Comparison of ENCODE assay signal across 7 mouse cellular contexts in the genomic region with DNA sequence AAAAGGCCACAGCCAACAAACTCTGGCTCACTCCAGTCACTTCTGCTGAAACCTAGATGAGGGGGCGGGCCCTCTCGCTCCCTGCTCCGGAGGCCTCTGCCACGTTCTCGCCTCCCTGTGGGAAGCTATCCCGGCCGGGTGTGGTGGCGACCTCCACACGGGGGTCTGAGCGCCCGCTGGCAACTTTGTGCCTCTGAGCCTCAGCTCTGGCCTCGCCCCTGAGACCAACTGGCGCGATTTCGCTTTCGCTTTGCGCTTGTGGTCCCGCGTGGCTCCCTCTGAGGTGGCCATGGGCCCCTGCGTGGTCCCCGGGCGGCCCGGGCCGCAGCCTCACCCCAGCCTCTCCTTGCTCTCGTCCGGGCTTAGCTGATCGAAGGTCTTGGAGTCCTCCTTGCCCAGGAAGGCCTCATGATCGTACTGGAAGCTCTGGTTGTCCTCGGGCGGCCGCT. TPM values are rescaled to one million over a fixed set of nuclear protein-coding genes. Genes with fewer than 3 reads are reported as not detected.
DNase-seq lines count a peak whose midpoint lies in the region; ATAC-seq and TF ChIP-seq lines count a peak whose summit lies in the region.

No protein-coding gene starts in this region.

- H3K9ac ChIP-seq in heart, embryonic 12.5 days: peak overlapping the region; percentile 94
- H3K9ac ChIP-seq in kidney, postnatal 0 days (ENCODE audit: low read depth, low read length): peak overlapping the region; percentile 88

- peaks cover 20% of the 10 kb centered on the region for H3K36me3 ChIP-seq in heart, embryonic 12.5 days
- H3K36me3 ChIP-seq in kidney, postnatal 0 days (ENCODE audit: insufficient read depth, low read length): 0 out of 2 replicates have a peak, but pooled peaks cover 5% of the 10 kb centered on the region
- no peaks in the 10 kb centered on the region for H3K36me3 ChIP-seq in macrophage (ENCODE audit: inconsistent target)

- peak; percentile 69 for DNase-seq in 3T3-L1 (ENCODE audit: low read depth, low spot score)
- DNase-seq in CD4-positive, CD25-positive, alpha-beta regulatory T cell, adult 2 months (ENCODE audit: low read depth, low spot score): peak; percentile 73
- DNase-seq in kidney, postnatal 0 days (ENCODE audit: low spot score): peak; percentile 75
- DNase-seq in spleen, postnatal 4 days (ENCODE audit: low spot score in 2 of 2): peak; percentile 18 to 74

- peak overlapping the region; percentile 94 for H3K27ac ChIP-seq in heart, embryonic 12.5 days (ENCODE audit: poor library complexity, severe bottlenecking)
- peak overlapping the region; percentile 94 for H3K27ac ChIP-seq in kidney, postnatal 0 days
- H3K27ac ChIP-seq in macrophage: no peak overlapping the region

- TF ChIP-seq CTCF in kidney, postnatal 0 days (IDR thresholded peaks at IDR 0.05; ENCODE audit: low read depth): no peak

- peak overlapping the region; percentile 87 for H3K4me2 ChIP-seq in heart, embryonic 12.5 days
- peak overlapping the region; percentile 65 for H3K4me2 ChIP-seq in kidney, postnatal 0 days (ENCODE audit: low read length)

- peak overlapping the region; percentile 86 for H3K4me3 ChIP-seq in heart, embryonic 12.5 days
- peak overlapping the region; percentile 73 for H3K4me3 ChIP-seq in kidney, postnatal 0 days (replicated peaks; ENCODE audit: low read depth, low read length)
- peak overlapping the region; percentile 23 for H3K4me3 ChIP-seq in macrophage (ENCODE audit: inconsistent target)

- no peaks in the 10 kb centered on the region; the same call in 1 of the 2 replicates for H3K27me3 ChIP-seq in heart, embryonic 12.5 days (replicated peaks)
- H3K27me3 ChIP-seq in kidney, postnatal 0 days (ENCODE audit: insufficient read depth, low read length): no peaks in the 10 kb centered on the region

- peak; percentile 53 for ATAC-seq in common myeloid progenitor, adult 5-6 weeks (replicated peaks; ENCODE audit: low read depth, poor library complexity, severe bottlenecking)
- peak; percentile 67 for ATAC-seq in heart, embryonic 12.5 days (ENCODE audit: insufficient number of reproducible peaks, low FRiP score)
- ATAC-seq in kidney, postnatal 0 days (replicated peaks; ENCODE audit: low FRiP score, low read depth): peak; percentile 56

- peaks cover 38% of the 10 kb centered on the region for H3K4me1 ChIP-seq in heart, embryonic 12.5 days (replicated peaks)
- peaks cover 25% of the 10 kb centered on the region for H3K4me1 ChIP-seq in kidney, postnatal 0 days (replicated peaks; ENCODE audit: insufficient read depth, low read length)

- WGBS in heart, embryonic 12.5 days: under 1% methylated on average over 31 of the region's 31 CpGs
- WGBS in kidney, postnatal 0 days: 0% methylated on average over 31 of the region's 31 CpGs
- WGBS in macrophage (ENCODE audit: missing documents): under 1% methylated on average over 30 of the region's 31 CpGs

- H3K79me2 ChIP-seq in macrophage (ENCODE audit: inconsistent target): no peaks in the 10 kb centered on the region

- H3K9me3 ChIP-seq in heart, embryonic 12.5 days (replicated peaks): no peaks in the 10 kb centered on the region
- H3K9me3 ChIP-seq in kidney, postnatal 0 days (replicated peaks; ENCODE audit: low read length): no peaks in the 10 kb centered on the region

RNA-seq across cellular contexts. Expression of gene Rcn1, which starts 0.5 kb away (rescaled TPM):
- 54.8 and 60.9 TPM in 2 replicates for total RNA-seq in common myeloid progenitor, adult 5-6 weeks (2017)
- 180 and 182 TPM in 2 replicates for polyA plus RNA-seq in heart, embryonic 12.5 days (2016; fragmentation: Nextera tagmentation; extraction: Ambion mirVana)
- polyA plus RNA-seq in kidney, postnatal 0 days (2015; fragmentation: Nextera tagmentation; extraction: Ambion mirVana): 157 and 169 TPM in 2 replicates
- 10 to 100 TPM in 5 of 26 experiments, 1 to 10 TPM in 20, under 1 TPM in 1; 0.43 to 37.4 (median 4.8) TPM for total RNA-seq in macrophage (2018; cell fraction: chromatin; rRNA removed)
- 10 to 100 TPM in 1 of 26 experiments, 1 to 10 TPM in 25; 3.1 to 10.8 (median 5.9) TPM for total RNA-seq in macrophage (2018; cell fraction: cytosol; rRNA removed)
- 10 to 100 TPM in 5 of 26 experiments, 1 to 10 TPM in 21; 2.0 to 37.2 (median 6.0) TPM for total RNA-seq in macrophage (2018; cell fraction: nucleus; rRNA removed)
- polyA plus RNA-seq in macrophage (2018): 3.1 to 8.6 TPM (median 6.3 TPM) in 3 replicates

Comparison
In these comparisons a context has a peak if more than half of its experiments do, and no peak if none do; other contexts are left out.
1. H3K4me3 ChIP-seq: peak in every context shown above with its lines; median percentile 86 in heart, embryonic 12.5 days; 73 in kidney, postnatal 0 days; 23 in macrophage.
2. RNA of gene Rcn1, which starts 0.5 kb away (polyA plus RNA-seq): 180 to 182 TPM in heart, embryonic 12.5 days and 157 to 169 TPM in kidney, postnatal 0 days; 3.1 to 8.6 TPM in macrophage; every median in the first group is over 10 times any median in the second.
3. Peak in every context shown above with its lines, with median percentiles within 50 percentile points of each other: DNase-seq and ATAC-seq.